Comparison of ENCODE assay signal across 8 mouse cellular contexts in the genomic region with DNA sequence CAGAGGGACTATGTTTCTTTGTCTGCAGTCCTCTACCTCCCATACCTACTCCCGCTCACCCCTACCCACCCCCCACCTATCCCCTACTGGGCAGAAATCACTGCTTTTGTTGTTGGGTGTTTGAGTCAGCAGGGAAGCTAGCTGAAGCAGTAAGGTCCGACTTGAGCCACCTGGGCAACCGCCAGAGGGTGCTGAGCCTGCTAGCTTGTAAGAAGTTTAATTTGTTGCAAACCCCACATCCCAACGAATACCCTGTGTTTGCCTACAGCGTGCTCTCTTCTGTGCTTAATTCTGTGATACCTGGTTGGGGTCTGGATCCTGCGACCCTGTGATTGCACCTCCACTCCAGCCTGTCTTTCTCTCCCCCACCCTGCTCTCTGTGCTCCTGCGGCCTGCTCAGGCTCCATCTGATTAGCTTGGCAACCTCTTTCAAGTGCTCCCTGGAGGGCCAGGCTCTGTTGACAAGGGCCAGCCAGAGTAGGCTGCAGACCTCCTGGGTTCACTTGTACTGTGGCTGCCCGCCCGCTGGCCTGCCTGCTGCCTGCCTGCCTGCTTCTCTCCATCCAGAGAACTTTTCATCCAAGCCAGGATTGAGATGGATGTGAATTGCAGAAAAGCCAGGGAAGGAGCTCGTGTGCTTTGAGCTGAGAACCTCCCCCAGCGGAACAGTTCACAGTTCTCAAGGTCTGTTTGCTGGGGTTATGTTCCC.
DNase-seq lines count a peak whose midpoint lies in the region; ATAC-seq lines count a peak whose summit lies in the region.

No protein-coding gene starts in this region.

- no peak overlapping the region for H3K4me3 ChIP-seq in heart, embryonic 14.5 days (ENCODE audit: control insufficient read depth in 1 of 2, insufficient read depth in 1 of 2, low read depth in 1 of 2, low read length in 2 of 2)
- H3K4me3 ChIP-seq in limb, embryonic 12.5 days (replicated peaks) = no peak overlapping the region

- DNase-seq in frontal cortex, postnatal 10 days (ENCODE audit: low spot score in 2 of 2) = no peak
- DNase-seq in cerebellum, adult 11 months = peak; percentile 41
- DNase-seq in skeletal muscle tissue, adult 2 months (ENCODE audit: low read depth, low spot score) = peak; percentile 14
- no peak for DNase-seq in ovary, adult 18-20 months (ENCODE audit: low spot score)
- DNase-seq in thymus, postnatal 10 days (ENCODE audit: low spot score in 2 of 2) = no peak

- H3K4me1 ChIP-seq in heart, embryonic 14.5 days (ENCODE audit: control insufficient read depth in 2 of 2, insufficient read depth in 2 of 2, low read length in 2 of 2) = peaks cover 26 to 43% of the 10 kb centered on the region in 2 experiments
- H3K4me1 ChIP-seq in limb, embryonic 12.5 days (replicated peaks) = peaks cover 34% of the 10 kb centered on the region

- H3K4me2 ChIP-seq in heart, embryonic 14.5 days (ENCODE audit: low read length) = no peak overlapping the region
- peak overlapping the region; percentile 40; the same call in 1 of the 2 replicates for H3K4me2 ChIP-seq in limb, embryonic 12.5 days

- whole genome bisulfite sequencing in heart, embryonic 14.5 days = 20% methylated on average over 11 of the region's 11 CpGs
- 17% methylated on average over 11 of the region's 11 CpGs for WGBS in limb, embryonic 12.5 days

- no peaks in the 10 kb centered on the region for H3K27me3 ChIP-seq in heart, embryonic 14.5 days (ENCODE audit: control insufficient read depth, insufficient read depth, low read length)
- H3K27me3 ChIP-seq in limb, embryonic 12.5 days = peaks cover 9% of the 10 kb centered on the region

- peak; percentile 56 for ATAC-seq in frontal cortex, adult (ENCODE audit: low TSS enrichment)
- peak; percentile 63; the same call in 1 of the 2 replicates for ATAC-seq in heart, embryonic 14.5 days (ENCODE audit: insufficient number of reproducible peaks, insufficient read depth, low FRiP score, low read depth)
- no peak for ATAC-seq in limb, embryonic 12.5 days (ENCODE audit: insufficient number of reproducible peaks, insufficient read depth, low FRiP score, low TSS enrichment, low read depth)

- H3K36me3 ChIP-seq in heart, embryonic 14.5 days (ENCODE audit: control insufficient read depth, insufficient read depth, low read length) = no peaks in the 10 kb centered on the region
- no peaks in the 10 kb centered on the region for H3K36me3 ChIP-seq in limb, embryonic 12.5 days

- no peaks in the 10 kb centered on the region for H3K9me3 ChIP-seq in heart, embryonic 14.5 days (ENCODE audit: control insufficient read depth, low read length)
- H3K9me3 ChIP-seq in limb, embryonic 12.5 days = no peaks in the 10 kb centered on the region

- H3K9ac ChIP-seq in heart, embryonic 14.5 days (ENCODE audit: low read length) = 0 out of 2 replicates have a peak overlapping the region, but pooled peaks have one; percentile 44
- H3K9ac ChIP-seq in limb, embryonic 12.5 days (replicated peaks) = no peak overlapping the region

- peak overlapping the region in 1 of 2 experiments; percentile 24; a peak in 1 of 4 replicates for H3K27ac ChIP-seq in heart, embryonic 14.5 days (replicated peaks in 1 of 2; ENCODE audit: control insufficient read depth in 1 of 2, insufficient read depth in 1 of 2, low read depth in 2 of 2, low read length in 2 of 2)
- no peak overlapping the region for H3K27ac ChIP-seq in limb, embryonic 12.5 days

Comparison
In these comparisons a context has a peak if more than half of its experiments do, and no peak if none do; other contexts are left out.
1. DNase-seq: peak in cerebellum, adult 11 months (single experiment) and skeletal muscle tissue, adult 2 months (single experiment); none in frontal cortex, postnatal 10 days (0 of 2), ovary, adult 18-20 months (single experiment) and thymus, postnatal 10 days (0 of 2).